ENCODE assay signal across 22 mouse cellular contexts in genomic region chr6:120443363-120444355, GRCm38 (mm10). TPM values are rescaled to one million over a fixed set of nuclear protein-coding genes. Genes with fewer than 3 reads are reported as not detected.
DNase-seq lines count a peak whose midpoint lies in the region; ATAC-seq and TF ChIP-seq lines count a peak whose summit lies in the region.
"Had no signal": no experiment of that assay in that cellular context is flagged by ENCODE, and none has a peak within 500 bp of the region (broad histone marks: within the 10 kb centered on the region; RNA-seq: fewer than 3 reads in every experiment).

No protein-coding gene starts in this region.

- no peak for DNase-seq in heart, adult 8-10 months (ENCODE audit: low spot score)
- DNase-seq in brain, adult 2 months (ENCODE audit: low read depth, low spot score) = peak; percentile 49
- no peak for DNase-seq in cerebellum, postnatal 14 days
- no peak for DNase-seq in midbrain, embryonic 11.5 days (ENCODE audit: low spot score, missing footprints)
- DNase-seq in hindbrain, embryonic 10.5 days (ENCODE audit: low spot score) = no peak
- DNase-seq: adrenal gland, postnatal 25 days; cerebellum, adult 9-10 months; embryo, embryonic 11 days; lung, adult 18-20 months; retina, postnatal 1 day had no signal

- TF ChIP-seq POLR2A in embryonic fibroblast, embryonic 13.5 days (IDR thresholded peaks at IDR 0.05; ENCODE audit: low read depth, low read length) = no peak

- peaks cover 36% of the 10 kb centered on the region for H3K36me3 ChIP-seq in heart, embryonic 12.5 days
- peaks cover 13% of the 10 kb centered on the region for H3K36me3 ChIP-seq in kidney, embryonic 16.5 days (ENCODE audit: insufficient read depth, low read length)
- peaks cover 7% of the 10 kb centered on the region for H3K36me3 ChIP-seq in midbrain, embryonic 11.5 days (ENCODE audit: control insufficient read depth, insufficient read depth, low read length)
- H3K36me3 ChIP-seq in hindbrain, embryonic 10.5 days = peaks cover 64% of the 10 kb centered on the region

- WGBS in heart, embryonic 12.5 days = 61% methylated on average over 14 of the region's 14 CpGs
- 71% methylated on average over 14 of the region's 14 CpGs for WGBS in kidney, embryonic 16.5 days
- WGBS in midbrain, embryonic 11.5 days = 89% methylated on average over 14 of the region's 14 CpGs
- WGBS in hindbrain, embryonic 10.5 days = 91% methylated on average over 14 of the region's 14 CpGs

- H3K4me1 ChIP-seq in heart, embryonic 12.5 days (replicated peaks) = 0 out of 2 replicates have a peak, but pooled peaks cover 9% of the 10 kb centered on the region
- H3K4me1 ChIP-seq in embryonic fibroblast, embryonic 13.5 days (ENCODE audit: control insufficient read depth, insufficient read depth, low read length) = no peaks in the 10 kb centered on the region; the same call in 1 of the 2 replicates
- no peaks in the 10 kb centered on the region for H3K4me1 ChIP-seq in kidney, embryonic 16.5 days (ENCODE audit: insufficient read depth, low read length)
- no peaks in the 10 kb centered on the region for H3K4me1 ChIP-seq in midbrain, embryonic 11.5 days (ENCODE audit: control insufficient read depth, insufficient read depth, low read length)
- no peaks in the 10 kb centered on the region for H3K4me1 ChIP-seq in hindbrain, embryonic 10.5 days (replicated peaks)
- H3K4me1 ChIP-seq: limb, embryonic 12.5 days; midbrain, embryonic 13.5 days; stomach, embryonic 15.5 days had no signal

- H3K9me3 ChIP-seq in heart, embryonic 12.5 days (replicated peaks) = no peaks in the 10 kb centered on the region
- H3K9me3 ChIP-seq in kidney, embryonic 16.5 days (ENCODE audit: low read length) = no peaks in the 10 kb centered on the region
- H3K9me3 ChIP-seq in midbrain, embryonic 11.5 days (ENCODE audit: control insufficient read depth, low read length) = no peaks in the 10 kb centered on the region
- no peaks in the 10 kb centered on the region for H3K9me3 ChIP-seq in hindbrain, embryonic 10.5 days
- H3K9me3 ChIP-seq: limb, embryonic 12.5 days; midbrain, embryonic 13.5 days; stomach, embryonic 15.5 days had no signal

- H3K27ac ChIP-seq in heart, embryonic 12.5 days (ENCODE audit: poor library complexity, severe bottlenecking) = peak overlapping the region; percentile 72
- peak overlapping the region; percentile 24; the same call in 1 of the 2 replicates for H3K27ac ChIP-seq in embryonic fibroblast, embryonic 13.5 days (ENCODE audit: insufficient read depth, low read length)
- peak overlapping the region; percentile 41 for H3K27ac ChIP-seq in kidney, embryonic 16.5 days (ENCODE audit: low read length)
- H3K27ac ChIP-seq in midbrain, embryonic 11.5 days (ENCODE audit: low read depth, low read length) = no peak overlapping the region
- H3K27ac ChIP-seq in hindbrain, embryonic 10.5 days = no peak overlapping the region
- H3K27ac ChIP-seq: left cerebral cortex, adult 2 months; limb, embryonic 12.5 days; macrophage; midbrain, embryonic 13.5 days; stomach, embryonic 15.5 days had no signal

- H3K4me3 ChIP-seq in heart, embryonic 12.5 days = no peak overlapping the region
- H3K4me3 ChIP-seq in embryonic fibroblast, embryonic 13.5 days (ENCODE audit: insufficient read depth, low read length) = no peak overlapping the region
- H3K4me3 ChIP-seq in kidney, embryonic 16.5 days (ENCODE audit: low read length) = no peak overlapping the region
- H3K4me3 ChIP-seq in midbrain, embryonic 11.5 days (ENCODE audit: low read depth, low read length) = no peak overlapping the region
- H3K4me3 ChIP-seq in hindbrain, embryonic 10.5 days = no peak overlapping the region
- H3K4me3 ChIP-seq: left cerebral cortex, adult 2 months; limb, embryonic 12.5 days; midbrain, embryonic 13.5 days; myocyte; stomach, embryonic 15.5 days had no signal

- H3K9ac ChIP-seq in heart, embryonic 12.5 days = no peak overlapping the region
- H3K9ac ChIP-seq in kidney, embryonic 16.5 days (replicated peaks; ENCODE audit: low read length) = no peak overlapping the region
- no peak overlapping the region for H3K9ac ChIP-seq in midbrain, embryonic 11.5 days (ENCODE audit: low read length)
- H3K9ac ChIP-seq: limb, embryonic 12.5 days; midbrain, embryonic 13.5 days; stomach, embryonic 15.5 days had no signal

- ATAC-seq in heart, embryonic 12.5 days (ENCODE audit: insufficient number of reproducible peaks, low FRiP score) = no peak
- no peak for ATAC-seq in kidney, embryonic 16.5 days (ENCODE audit: low FRiP score, low TSS enrichment)
- no peak for ATAC-seq in midbrain, embryonic 11.5 days (ENCODE audit: low FRiP score)
- ATAC-seq: CD4-positive, CD25-positive, alpha-beta regulatory T cell, adult 4 months; midbrain, embryonic 13.5 days had no signal

- no peak for TF ChIP-seq CTCF in embryonic fibroblast, embryonic 13.5 days (IDR thresholded peaks at IDR 0.05; ENCODE audit: borderline replicate concordance, insufficient read depth, low read length)

- H3K4me2 ChIP-seq in heart, embryonic 12.5 days = peak overlapping the region; percentile 16; the same call in 1 of the 2 replicates
- H3K4me2 ChIP-seq in kidney, embryonic 16.5 days (replicated peaks; ENCODE audit: low read depth, low read length) = no peak overlapping the region
- H3K4me2 ChIP-seq in midbrain, embryonic 11.5 days = no peak overlapping the region
- H3K4me2 ChIP-seq: limb, embryonic 12.5 days; midbrain, embryonic 13.5 days; stomach, embryonic 15.5 days had no signal

- H3K27me3 ChIP-seq in heart, embryonic 12.5 days (replicated peaks) = no peaks in the 10 kb centered on the region
- no peaks in the 10 kb centered on the region for H3K27me3 ChIP-seq in kidney, embryonic 16.5 days (ENCODE audit: insufficient read depth, low read length)
- no peaks in the 10 kb centered on the region for H3K27me3 ChIP-seq in midbrain, embryonic 11.5 days (ENCODE audit: control insufficient read depth, insufficient read depth, low read length)
- H3K27me3 ChIP-seq in hindbrain, embryonic 10.5 days (ENCODE audit: insufficient read depth, poor library complexity, severe bottlenecking) = no peaks in the 10 kb centered on the region
- H3K27me3 ChIP-seq: limb, embryonic 12.5 days; midbrain, embryonic 13.5 days; stomach, embryonic 15.5 days had no signal

RNA-seq across cellular contexts. Expression of gene Il17ra, which starts 19.4 kb away (rescaled TPM):
- polyA plus RNA-seq in heart, embryonic 12.5 days (2016; fragmentation: Nextera tagmentation; extraction: Ambion mirVana) = 5.9 and 7.3 TPM in 2 replicates
- total RNA-seq in heart, adult 8-10 months (2022) = 1 to 10 TPM; 2.4 to 5.1 (median 3.0) TPM
- polyA plus RNA-seq in embryonic fibroblast, embryonic 13.5 days (2011; ENCODE audit: insufficient read length, low read depth, missing spikeins) = 11.7 and 13.3 TPM in 2 replicates
- 4.6 and 5.1 TPM in 2 replicates for polyA plus RNA-seq in kidney, embryonic 16.5 days (2015; fragmentation: Nextera tagmentation; extraction: Ambion mirVana)
- polyA plus RNA-seq in midbrain, embryonic 11.5 days (2014; fragmentation: Nextera tagmentation; extraction: Ambion mirVana) = 1.6 and 2.0 TPM in 2 replicates
- 5.4 and 6.2 TPM in 2 replicates for polyA plus RNA-seq in hindbrain, embryonic 10.5 days (2016; fragmentation: Nextera tagmentation; extraction: Ambion mirVana)

RNA-seq across cellular contexts. Expression of gene Tmem121b, which starts 49.9 kb away (rescaled TPM):
- 0.10 and 0.15 TPM in 2 replicates for polyA plus RNA-seq in heart, embryonic 12.5 days (2016; fragmentation: Nextera tagmentation; extraction: Ambion mirVana)
- total RNA-seq in heart, adult 8-10 months (2022) = not detected
- 0.11 TPM in 1 of 2 replicates, not detected in the other for polyA plus RNA-seq in embryonic fibroblast, embryonic 13.5 days (2011; ENCODE audit: insufficient read length, low read depth, missing spikeins)
- polyA plus RNA-seq in kidney, embryonic 16.5 days (2015; fragmentation: Nextera tagmentation; extraction: Ambion mirVana) = 0.04 TPM in 2 replicates
- polyA plus RNA-seq in midbrain, embryonic 11.5 days (2014; fragmentation: Nextera tagmentation; extraction: Ambion mirVana) = 0.78 and 0.88 TPM in 2 replicates
- polyA plus RNA-seq in hindbrain, embryonic 10.5 days (2016; fragmentation: Nextera tagmentation; extraction: Ambion mirVana) = 0.52 and 1.1 TPM in 2 replicates
- total RNA-seq: adrenal gland, postnatal 25 days; MEL; neutrophil, adult 5-6 weeks had no signal
- polyA plus RNA-seq: macrophage had no signal

Comparison
In these comparisons a context has a peak if more than half of its experiments do, and no peak if none do; other contexts are left out.
1. H3K27ac ChIP-seq: peak in heart, embryonic 12.5 days (single experiment), embryonic fibroblast, embryonic 13.5 days (single experiment) and kidney, embryonic 16.5 days (single experiment); none in midbrain, embryonic 11.5 days (single experiment) and hindbrain, embryonic 10.5 days (single experiment).